Mouse (Mus musculus): Measurements from ENCODE around the gene Gm4707. TPM values are rescaled to one million over a fixed set of nuclear protein-coding genes. Genes with fewer than 3 reads are reported as not detected.

Gene Gm4707
- polyA plus RNA-seq, 1 experiment from 2014 or later = 6.9 TPM

DNA sequence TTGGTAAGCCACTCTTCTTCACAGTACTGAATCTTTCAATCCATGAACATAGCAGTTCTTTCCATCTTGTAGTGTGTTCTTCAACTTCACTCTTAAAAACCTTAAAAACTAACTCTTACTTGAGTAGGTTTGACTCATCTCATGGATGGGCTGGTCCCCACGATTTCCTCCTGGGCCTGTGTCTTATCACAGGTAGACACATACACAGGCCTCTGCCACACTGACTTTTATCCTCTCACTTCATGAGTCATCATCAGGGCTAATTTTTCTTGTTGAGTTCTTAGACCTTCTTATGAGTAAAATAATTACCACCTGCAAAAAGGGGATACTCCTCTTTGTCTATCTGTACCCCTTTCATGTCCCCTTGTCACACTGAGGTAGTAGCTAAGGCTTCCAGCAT, 42.7 kb downstream of the Gm4707 start:
- Histone ChIP-seq H3K27ac (no peak overlapping the region), H3K4me3 (no peak overlapping the region), H3K27me3 (ENCODE audit: poor library complexity, severe bottlenecking) (no peaks in the 10 kb centered on the region), H3K4me1 (no peaks in the 10 kb centered on the region), H3K9me3 (peaks cover 11% of the 10 kb centered on the region), H3K36me3 (replicated peaks) (peaks cover 84% of the 10 kb centered on the region)
- DNase-seq (ENCODE audit: extremely low spot score, low spot score) = no peak
- WGBS = 92% methylated on average over 1 of the region's 1 CpGs

Other genes starting within 250 kb of the Gm4707 start
- gene Emilin2, start 147.9 kb downstream of the Gm4707 start, polyA plus RNA-seq (2016; fragmentation: Nextera tagmentation; extraction: Ambion mirVana) = 19.7 and 22.6 TPM in 2 replicates
- gene Smchd1, start 15.4 kb upstream of the Gm4707 start, polyA plus RNA-seq (2016; fragmentation: Nextera tagmentation; extraction: Ambion mirVana) = 80.0 and 83.1 TPM in 2 replicates
- 66.9 and 72.7 TPM in 2 replicates for gene Ndc80, start 66.9 kb upstream of the Gm4707 start, polyA plus RNA-seq (2016; fragmentation: Nextera tagmentation; extraction: Ambion mirVana)
- 1.0 and 1.3 TPM in 2 replicates for gene Spdya, start 92.1 kb upstream of the Gm4707 start, polyA plus RNA-seq (2016; fragmentation: Nextera tagmentation; extraction: Ambion mirVana)
- gene Wdr43, start 156.0 kb upstream of the Gm4707 start, polyA plus RNA-seq (2016; fragmentation: Nextera tagmentation; extraction: Ambion mirVana) = 121 and 126 TPM in 2 replicates
- gene Togaram2, start 213.3 kb upstream of the Gm4707 start, polyA plus RNA-seq (2016; fragmentation: Nextera tagmentation; extraction: Ambion mirVana) = not detected in 2 replicates